Mouse (Mus musculus) v-Abl transformed pro-B cells (cell line): ENCODE measurements around the gene Yju2.
"Not testable (repeated sequence)": the region's sequence is repeated elsewhere in the genome, so short reads cannot be mapped to it uniquely, and the experiment has no call there.

Experiments
- in situ Hi-C, 2 experiments: fragments of 400-800 bp; cut with MboI; formaldehyde crosslinking; loops; one replicate each; pipeline ENCODE4 v1.15.1; 2025; ENCODE audit not compliant: unreplicated experiment in 2 of 2

The Yju2 gene

DNA sequence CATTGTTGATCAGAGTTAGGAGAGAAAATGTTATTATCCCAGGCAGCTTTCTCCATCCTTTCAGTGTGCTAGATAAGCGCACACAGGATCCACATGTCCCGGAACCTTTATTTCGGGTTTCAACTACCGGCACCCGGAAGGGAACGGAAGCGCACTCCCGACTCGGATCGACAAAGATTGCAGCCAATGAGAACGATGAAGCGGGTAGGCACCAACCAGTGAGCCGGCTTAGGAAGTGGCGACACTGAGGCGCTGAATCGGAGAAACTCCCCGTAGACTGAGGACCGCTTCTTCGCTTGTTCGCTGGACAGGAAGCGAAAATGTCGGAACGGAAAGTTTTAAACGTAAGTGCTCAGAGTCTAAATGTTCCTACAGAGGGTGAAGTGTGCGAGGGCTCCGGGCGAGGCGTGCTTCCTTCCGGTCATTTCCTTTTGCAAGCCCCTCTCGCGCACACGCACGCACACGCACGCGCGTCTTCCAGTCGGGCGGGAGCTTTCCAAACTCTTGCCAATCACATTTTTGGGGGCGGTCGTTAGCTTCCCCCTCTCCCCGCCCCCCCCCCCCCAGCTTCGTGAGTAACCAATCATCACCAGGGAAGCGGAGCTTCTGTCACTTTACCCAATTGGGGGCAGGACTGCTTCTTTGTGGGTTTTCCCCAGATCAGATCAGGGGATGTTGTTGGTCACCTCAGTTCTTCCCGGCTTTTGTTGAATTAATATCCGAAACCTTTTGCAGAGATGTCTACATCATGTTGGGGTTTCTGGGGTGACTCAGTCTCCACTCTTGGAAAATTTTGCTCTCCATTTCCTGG lies at the start of gene Yju2:
Yju2 (plus strand) TSS at position 182 of the 811 bp plus-strand sequence.
- in situ Hi-C loops: loop anchor here (5.0 to 25.0 kb wide), 4 partner anchors 144 to 298 kb away; partner anchors contain the start of genes Dpp9 (in 1 of the 2) and Fem1a (in 1 of the 2)

DNA sequence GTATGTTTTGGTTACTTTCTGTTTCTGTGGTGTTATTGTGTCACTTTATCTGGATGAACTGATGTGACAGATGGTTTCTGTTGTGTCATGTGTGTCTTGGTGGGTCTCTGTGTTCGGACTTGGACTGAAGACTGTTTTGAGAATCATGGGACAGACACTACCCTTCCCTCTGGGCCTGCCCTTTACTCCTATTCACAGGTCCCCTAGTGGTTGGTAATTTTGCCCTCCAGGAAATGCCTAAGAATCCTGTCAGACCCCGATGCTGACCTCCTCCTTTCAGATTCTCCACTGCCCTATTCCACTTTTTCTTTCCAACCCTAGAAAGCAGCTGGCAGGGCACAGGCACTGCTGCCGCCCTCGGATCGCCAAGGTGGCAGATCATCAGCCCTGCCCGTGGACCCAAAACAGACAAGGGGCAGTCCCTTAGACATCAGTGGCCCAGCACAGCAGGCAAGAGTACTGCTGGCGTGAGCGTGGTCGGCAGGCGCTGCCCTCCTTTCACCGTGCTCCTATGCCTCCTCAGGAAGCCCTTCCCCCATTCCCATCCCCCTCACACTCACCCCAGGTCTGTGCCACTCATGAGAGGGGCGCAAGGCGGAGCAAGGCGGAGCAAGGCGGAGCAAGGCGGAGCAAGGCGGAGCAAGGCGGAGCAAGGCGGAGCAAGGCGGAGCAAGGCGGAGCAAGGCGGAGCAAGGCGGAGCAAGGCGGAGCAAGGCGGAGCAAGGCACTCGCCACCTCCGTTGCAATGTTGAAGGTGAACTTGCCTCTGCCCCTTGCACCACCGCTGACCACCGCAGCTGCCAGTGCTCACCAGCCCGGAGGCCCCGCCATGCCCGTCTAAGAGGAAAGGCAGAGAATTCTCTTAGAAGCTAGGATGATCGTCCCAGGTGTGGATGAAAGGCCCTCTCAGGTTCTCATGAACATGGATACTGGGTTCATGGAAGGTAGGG lies 27.1 kb upstream of the Yju2 start:
- in situ Hi-C loops: loop anchor here in 1 of 2 experiments (5.0 kb wide), 1 partner anchor 40 kb away; the partner anchor contains the start of gene Zfp959

DNA sequence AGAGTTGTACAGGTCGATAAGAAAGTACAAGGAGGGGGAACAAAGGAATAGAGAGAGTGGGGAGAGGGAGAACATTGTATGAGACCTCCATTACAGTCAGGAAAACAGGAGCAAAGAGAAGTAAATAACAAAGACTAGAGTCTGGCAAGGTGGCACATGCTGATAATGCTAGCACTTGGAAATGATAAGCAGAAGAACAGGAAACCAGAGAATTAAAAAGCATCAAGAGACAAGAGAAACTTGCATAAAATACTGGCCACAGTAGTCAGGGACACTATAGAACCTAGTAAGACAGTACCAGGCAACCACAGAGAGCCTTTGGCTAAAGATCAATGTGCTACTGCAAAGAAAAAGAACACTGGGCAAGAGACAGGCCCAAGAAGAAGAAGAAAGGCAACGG lies 26.3 kb upstream of the Yju2 start:
- in situ Hi-C loops: loop anchor here in 1 of 2 experiments (5.0 kb wide), 1 partner anchor 40 kb away; the partner anchor contains the start of gene Zfp959

DNA sequence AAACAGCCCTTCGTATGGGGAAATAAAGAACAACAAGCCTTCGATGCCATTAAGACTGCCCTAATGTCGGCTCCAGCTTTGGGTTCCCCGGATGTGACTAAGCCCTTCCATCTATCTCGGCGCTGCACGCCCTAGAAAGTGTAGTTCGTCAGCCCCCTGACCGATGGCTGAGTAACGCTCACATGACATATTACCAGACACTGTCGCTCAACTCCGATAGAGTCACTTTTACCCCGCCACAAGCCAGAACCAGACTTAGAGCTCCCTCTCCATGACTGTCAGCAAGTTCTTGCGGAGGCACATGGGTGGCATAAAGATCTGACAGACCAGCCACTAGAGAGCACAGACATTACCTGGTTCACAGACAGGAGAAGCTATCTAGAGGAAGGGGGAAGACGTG lies 25.7 kb upstream of the Yju2 start:
- in situ Hi-C loops: loop anchor here in 1 of 2 experiments (5.0 kb wide), 1 partner anchor 41 kb away; the partner anchor contains the start of gene Zfp959

DNA sequence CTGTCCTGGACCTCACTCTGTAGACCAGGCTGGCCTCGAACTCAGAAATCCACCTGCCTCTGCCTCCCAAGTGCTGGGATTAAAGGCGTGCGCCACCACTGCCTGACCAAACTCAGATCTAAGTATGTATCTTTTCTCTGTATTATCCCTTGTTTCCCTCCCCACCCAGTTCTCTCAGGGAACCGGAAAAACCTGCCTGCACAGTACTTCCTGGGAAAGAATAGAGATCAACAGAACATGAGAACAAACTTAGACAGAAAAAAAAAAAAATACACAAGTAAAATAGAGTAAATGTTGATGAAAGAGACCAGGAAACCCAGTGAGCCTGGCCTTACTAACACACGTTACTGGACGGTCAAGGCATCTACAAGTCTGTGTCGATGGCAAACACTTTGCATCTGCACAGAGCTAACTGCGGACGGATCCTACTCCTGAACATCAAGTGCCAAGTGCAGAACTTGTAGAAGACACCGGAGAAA lies 14.5 kb upstream of the Yju2 start:
- in situ Hi-C loops: not testable (repeated sequence)

DNA sequence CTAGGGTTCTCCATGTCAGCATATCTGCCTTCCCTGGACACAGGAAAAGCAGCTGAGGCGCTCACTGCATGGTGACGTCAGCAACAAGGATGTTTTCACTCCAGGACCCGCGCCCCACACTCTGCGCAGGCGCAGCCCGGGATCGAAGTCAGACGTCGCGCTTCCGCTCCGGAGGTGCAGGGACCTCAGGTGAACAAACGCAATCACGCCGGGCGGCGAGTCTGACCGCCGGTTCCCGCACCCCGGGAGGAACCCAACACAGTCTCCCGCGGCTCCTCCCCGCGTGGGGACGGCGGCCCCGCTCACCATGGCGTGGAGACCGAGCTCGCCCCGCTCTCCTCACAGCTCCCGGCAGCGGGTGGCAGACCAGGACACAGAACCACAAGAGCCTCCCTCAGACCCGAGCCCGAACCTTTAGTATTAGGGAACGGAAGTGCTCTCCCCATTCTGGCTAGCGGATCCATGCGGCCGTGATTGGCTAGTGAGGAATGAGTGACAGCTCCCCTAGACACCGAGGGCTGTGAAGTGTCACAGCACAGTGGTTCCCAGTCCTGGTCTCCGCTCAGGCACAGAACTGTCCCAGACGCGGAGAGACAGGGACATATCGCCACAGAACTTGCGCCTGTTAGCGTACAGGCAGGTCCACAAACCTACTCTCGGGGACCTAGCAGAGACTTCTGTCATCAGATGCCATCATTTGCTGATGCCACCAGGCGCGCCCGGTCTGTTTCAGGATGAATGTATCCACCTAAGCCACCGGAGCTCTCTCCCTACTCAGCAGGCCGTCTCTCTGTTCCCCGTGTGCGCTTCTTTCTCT lies 13.8 kb upstream of the Yju2 start:
- in situ Hi-C loops: not testable (repeated sequence)

DNA sequence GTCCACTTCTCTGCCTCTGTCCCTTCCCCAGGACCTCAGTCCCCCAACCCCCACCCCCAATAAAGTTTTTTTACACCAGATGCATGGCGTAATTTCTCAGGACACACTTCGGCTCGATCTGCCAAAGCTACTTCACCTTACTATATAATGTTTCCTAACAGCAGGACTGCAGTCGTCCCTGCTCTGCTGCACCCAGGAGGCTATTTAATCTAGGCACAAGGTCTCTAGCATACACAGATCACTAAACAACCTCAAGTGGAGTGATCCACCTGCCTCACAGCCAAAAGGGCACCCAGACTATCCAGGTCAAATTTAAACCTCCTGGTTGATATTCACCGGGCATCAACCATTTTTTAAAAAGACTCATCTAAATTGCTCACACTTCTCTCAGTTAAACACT lies 13.2 kb upstream of the Yju2 start:
- in situ Hi-C loops: no loop called here

DNA sequence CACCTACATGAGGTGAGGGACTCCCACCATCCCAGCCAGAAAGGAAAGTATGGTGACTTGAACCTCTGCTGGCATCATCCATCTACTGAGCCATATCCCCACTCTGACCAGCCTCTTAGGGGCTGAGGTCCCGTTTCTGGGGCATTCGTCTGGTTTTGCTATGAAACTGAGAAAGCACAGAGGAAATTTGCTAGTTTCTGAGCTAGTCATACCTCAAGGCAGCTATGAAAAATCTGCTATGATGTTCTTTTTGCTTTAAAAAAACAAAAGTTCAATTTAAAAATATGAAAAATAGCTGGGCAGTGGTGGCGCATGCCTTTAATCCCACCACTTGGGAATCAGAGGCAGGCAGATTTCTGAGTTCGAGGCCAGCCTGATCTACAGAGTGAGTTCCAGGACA lies 10.3 kb upstream of the Yju2 start:
- in situ Hi-C loops: no loop called here

DNA sequence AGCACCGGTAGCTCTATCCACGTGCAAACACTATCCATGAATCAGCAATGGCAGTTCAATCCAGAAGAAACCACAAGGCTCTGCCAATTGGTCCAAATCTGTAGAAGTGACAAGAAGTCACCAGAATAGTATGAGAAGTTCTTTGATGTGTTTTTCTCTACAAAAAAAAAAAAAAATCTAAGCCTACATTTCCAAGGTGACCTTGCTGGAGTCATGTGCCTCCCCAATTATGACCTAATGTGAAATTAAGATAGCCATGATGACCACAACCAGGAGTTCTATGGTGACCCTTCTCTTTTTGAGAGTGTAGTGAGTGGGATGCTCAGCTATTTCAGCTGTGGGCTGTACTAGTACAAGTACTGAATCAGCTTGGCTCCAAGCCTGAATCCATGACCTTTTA lies 9.5 kb upstream of the Yju2 start, which contains the start of gene Zfp119b:
Zfp119b (minus strand) TSS at position 101 of the 400 bp plus-strand sequence.
- in situ Hi-C loops: no loop called here

DNA sequence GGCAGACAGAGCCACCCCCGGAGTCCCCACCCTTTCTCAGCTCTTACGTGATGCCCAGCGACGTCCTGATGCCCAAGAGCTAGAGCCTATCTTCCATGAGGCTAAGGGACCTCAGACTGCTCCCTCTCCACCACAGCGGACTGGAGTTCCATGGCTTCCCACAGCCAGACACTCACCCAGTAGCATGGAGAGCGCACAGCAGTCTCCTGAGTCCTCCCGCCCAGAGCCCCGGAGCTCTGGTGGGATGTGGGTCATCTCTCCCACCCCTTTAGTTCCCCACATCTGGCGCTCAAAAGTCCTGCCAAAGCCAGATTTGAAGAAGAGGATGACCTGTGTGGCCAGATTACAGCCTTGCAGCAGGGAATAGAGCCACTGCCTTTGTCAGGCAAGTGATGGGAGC lies 8.3 kb upstream of the Yju2 start:
- in situ Hi-C loops: loop anchor here (5.0 to 25.0 kb wide), 4 partner anchors 73 to 262 kb away; partner anchors contain the start of genes Dpp9 (in 1 of the 2) and Zfp119a (in 1 of the 2)

DNA sequence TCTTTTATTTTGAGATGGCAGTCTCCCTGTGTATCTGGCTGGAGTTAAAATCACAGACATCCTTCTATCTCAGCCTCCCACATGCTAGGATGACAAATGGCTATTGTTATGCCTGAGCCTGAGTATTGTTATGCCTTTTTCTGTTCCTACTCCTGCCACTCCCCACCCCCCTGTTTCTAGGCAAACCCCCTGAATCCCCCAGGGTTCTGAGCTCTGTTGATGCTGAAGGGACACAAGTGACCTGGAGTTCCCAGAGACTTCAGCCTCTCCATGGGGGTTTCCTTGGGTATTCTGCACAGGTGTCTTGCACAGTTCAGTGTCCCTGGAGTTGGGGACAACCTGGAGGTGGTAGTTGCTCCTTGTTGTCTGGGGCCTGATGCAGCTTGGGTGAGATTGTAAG lies 6.9 kb upstream of the Yju2 start:
- in situ Hi-C loops: loop anchor here (5.0 to 25.0 kb wide), 4 partner anchors 75 to 260 kb away; partner anchors contain the start of genes Dpp9 (in 1 of the 2) and Zfp119a (in 1 of the 2)

DNA sequence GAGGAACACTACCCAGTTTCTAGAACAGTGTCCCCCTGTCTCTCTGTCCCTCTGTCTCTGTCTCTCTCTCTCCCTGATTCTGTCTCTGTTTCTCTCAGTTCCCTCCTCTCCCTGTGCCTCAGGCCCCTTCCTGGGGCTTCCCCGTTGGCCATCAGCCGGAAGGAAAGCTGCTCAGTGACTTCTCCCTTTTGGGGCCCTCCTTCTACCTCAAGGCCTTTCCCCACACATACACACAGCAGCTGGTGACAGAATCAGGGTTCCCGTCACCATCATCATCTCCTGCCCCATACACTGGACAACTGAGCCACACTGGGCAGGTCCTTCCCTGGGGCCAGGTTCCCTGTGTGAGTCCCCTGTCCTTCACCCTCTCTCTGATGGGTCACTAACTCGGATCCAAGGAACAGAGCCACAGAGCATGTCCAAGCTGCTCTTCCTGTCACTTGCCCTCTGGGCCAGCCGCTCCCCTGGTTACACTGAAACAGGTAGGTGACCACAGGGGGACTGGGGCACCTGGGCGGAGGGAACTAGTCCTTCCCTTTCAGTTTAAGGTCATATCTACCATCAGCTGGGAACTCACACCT lies 6.4 kb upstream of the Yju2 start, which contains the start of gene Ebi3:
Ebi3 (plus strand) TSS at position 194 of the 581 bp plus-strand sequence.
- in situ Hi-C loops: loop anchor here (5.0 to 25.0 kb wide), 4 partner anchors 75 to 260 kb away; partner anchors contain the start of genes Dpp9 (in 1 of the 2) and Zfp119a (in 1 of the 2)

DNA sequence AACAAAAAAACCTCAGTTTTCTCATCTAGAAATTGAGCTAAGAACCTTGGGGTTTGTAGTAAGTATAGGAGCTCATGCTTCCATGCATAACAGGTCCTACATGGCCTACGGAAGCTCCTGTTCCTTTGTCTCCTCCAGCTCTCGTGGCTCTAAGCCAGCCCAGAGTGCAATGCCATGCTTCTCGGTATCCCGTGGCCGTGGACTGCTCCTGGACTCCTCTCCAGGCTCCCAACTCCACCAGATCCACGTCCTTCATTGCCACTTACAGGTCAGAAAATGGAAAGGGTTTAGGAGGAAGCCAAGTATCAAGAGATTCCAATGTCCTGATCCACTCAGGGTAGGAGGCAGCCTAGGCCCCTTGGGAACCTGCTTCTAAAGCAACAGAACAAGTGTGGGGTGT lies 5.1 kb upstream of the Yju2 start:
- in situ Hi-C loops: loop anchor here (5.0 to 25.0 kb wide), 4 partner anchors 76 to 259 kb away; partner anchors contain the start of genes Dpp9 (in 1 of the 2) and Zfp119a (in 1 of the 2)

DNA sequence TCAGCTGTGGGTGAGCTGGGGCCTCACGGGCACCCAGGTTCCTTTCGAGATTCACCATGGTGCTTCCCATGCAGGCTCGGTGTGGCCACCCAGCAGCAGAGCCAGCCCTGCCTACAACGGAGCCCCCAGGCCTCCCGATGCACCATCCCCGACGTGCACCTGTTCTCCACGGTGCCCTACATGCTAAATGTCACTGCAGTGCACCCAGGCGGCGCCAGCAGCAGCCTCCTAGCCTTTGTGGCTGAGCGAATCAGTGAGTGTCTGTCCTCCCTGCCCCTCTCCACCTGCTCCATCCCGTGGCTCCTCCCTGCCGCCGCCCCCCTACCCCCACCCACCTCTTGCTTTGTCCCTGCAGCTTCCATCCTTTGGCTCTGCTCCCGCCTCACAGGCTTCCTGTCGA lies 4.7 kb upstream of the Yju2 start:
- in situ Hi-C loops: loop anchor here (5.0 to 25.0 kb wide), 4 partner anchors 77 to 258 kb away; partner anchors contain the start of genes Dpp9 (in 1 of the 2) and Zfp119a (in 1 of the 2)

DNA sequence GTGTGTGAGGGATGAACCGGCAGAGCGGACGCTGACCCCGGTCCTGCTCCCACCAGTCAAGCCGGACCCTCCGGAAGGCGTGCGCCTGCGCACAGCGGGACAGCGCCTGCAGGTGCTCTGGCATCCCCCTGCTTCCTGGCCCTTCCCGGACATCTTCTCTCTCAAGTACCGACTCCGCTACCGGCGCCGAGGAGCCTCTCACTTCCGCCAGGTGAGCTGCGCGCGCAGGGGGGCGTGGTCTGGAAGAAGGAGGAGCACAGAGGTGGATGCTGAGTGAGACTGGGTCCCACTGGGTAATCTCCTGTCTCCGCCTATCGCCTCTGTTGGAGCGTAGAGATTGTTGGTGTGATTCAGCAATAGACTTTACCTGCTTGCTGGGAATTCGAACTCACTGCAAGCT lies 2.8 kb upstream of the Yju2 start:
- in situ Hi-C loops: loop anchor here (5.0 to 25.0 kb wide), 4 partner anchors 141 to 301 kb away; partner anchors contain the start of genes Dpp9 (in 1 of the 2) and Fem1a (in 1 of the 2)

DNA sequence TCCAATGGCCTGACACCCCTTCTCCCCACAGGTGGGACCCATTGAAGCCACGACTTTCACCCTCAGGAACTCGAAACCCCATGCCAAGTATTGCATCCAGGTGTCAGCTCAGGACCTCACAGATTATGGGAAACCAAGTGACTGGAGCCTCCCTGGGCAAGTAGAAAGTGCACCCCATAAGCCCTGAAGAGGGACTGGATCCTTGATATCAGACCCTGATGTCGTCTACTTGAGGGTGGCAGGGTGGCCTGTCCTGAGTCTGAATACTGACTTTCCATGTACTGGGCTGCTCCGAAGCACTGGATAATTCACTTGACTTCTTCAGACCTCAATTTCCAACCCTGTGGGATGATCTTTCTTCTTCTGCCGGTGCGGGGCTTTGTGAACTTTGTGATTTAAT lies 2.3 kb upstream of the Yju2 start:
- in situ Hi-C loops: loop anchor here (5.0 to 25.0 kb wide), 4 partner anchors 142 to 301 kb away; partner anchors contain the start of genes Dpp9 (in 1 of the 2) and Fem1a (in 1 of the 2)

DNA sequence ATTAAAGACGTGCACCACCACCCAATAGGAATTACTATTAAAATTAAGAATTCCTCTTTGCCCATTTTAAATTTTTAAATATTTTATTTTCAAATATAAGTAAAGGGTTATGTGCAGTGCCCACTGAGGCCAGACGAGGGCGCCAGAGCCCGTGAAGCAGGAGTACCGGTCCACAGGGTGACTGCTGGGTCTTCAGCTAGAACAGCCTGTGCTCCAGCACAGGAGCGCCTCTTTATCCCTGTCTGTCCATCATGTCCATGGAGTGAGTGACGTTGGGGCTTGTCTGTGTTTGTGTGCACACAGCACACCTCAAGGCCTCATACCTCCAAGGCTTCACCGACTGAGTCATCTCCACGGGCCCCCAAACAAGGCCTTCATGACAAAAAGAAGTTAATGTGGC lies 1.7 kb upstream of the Yju2 start:
- in situ Hi-C loops: loop anchor here (5.0 to 25.0 kb wide), 4 partner anchors 142 to 300 kb away; partner anchors contain the start of genes Dpp9 (in 1 of the 2) and Fem1a (in 1 of the 2)
